Mouse (Mus musculus): Measurements from ENCODE around the gene Crat.

DNA sequence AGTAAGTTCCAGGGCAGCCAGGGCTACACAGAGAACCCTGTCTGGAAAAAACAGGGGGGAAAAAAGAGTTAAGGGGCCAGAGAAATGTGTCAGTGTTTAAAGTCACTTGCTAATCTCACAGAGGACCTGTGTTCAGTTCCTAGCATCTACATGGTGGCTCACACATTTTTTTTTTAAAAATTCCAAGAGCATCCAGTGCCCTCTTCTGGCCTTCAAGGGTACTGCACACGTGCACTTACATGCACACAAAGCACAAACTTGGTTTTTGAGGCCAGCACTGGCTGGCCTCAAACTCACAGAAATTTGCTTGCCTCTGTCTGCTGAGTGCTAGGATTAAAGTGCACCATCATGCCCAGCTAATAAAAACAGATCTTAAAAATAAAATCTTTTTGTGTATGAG, 34.9 kb upstream of the Crat start:
- peak; percentile 67 for TF ChIP-seq CTCF (IDR thresholded peaks at IDR 0.05; ENCODE audit: low read depth)
- TF ChIP-seq EP300 (IDR thresholded peaks at IDR 0.05; ENCODE audit: low read depth) = no peak
